Mouse (Mus musculus) hindbrain, embryonic 12.5 days (tissue): ENCODE results near the gene Basp1. TPM values are rescaled to one million over a fixed set of nuclear protein-coding genes. Genes with fewer than 3 reads are reported as not detected.
"Not testable (repeated sequence)": the region's sequence is repeated elsewhere in the genome, so short reads cannot be mapped to it uniquely, and the experiment has no call there.

ENCODE experiments used
- ATAC-seq: fragments of 200-750 bp; cut with Nextera tagmentation; 2 replicates; pipeline ENCODE4 v1.8.0; 2017; ENCODE audit warnings: moderate TSS enrichment; ENCODE audit not compliant: low FRiP score
- H3K27ac ChIP-seq: fragments of 300-500 bp; sonication (generic); 2 replicates; pipeline ENCODE4 v1.5.1; 2016; ENCODE audit warnings: mild to moderate bottlenecking
- H3K27me3 ChIP-seq: fragments of 300-500 bp; sonication (generic); 2 replicates; pipeline ENCODE4 v1.6.1; 2016; ENCODE audit warnings: mild to moderate bottlenecking
- H3K36me3 ChIP-seq: fragments of 300-500 bp; sonication (generic); 2 replicates; pipeline ENCODE4 v1.6.1; 2016; ENCODE audit warnings: mild to moderate bottlenecking
- H3K4me1 ChIP-seq: fragments of 300-500 bp; sonication (generic); 2 replicates; pipeline ENCODE4 v1.6.1; 2016
- H3K4me2 ChIP-seq: fragments of 300-500 bp; sonication (generic); replicated peaks from 2 replicates; pipeline ENCODE4 v1.6.1; 2016; ENCODE audit warnings: mild to moderate bottlenecking
- H3K4me3 ChIP-seq: fragments of 300-500 bp; sonication (generic); 2 replicates; pipeline ENCODE4 v1.5.1; 2016; ENCODE audit warnings: mild to moderate bottlenecking
- H3K9ac ChIP-seq: fragments of 300-500 bp; sonication (generic); 2 replicates; pipeline ENCODE4 v1.6.1; 2016; ENCODE audit warnings: mild to moderate bottlenecking, moderate library complexity
- H3K9me3 ChIP-seq: fragments of 300-500 bp; sonication (generic); replicated peaks from 2 replicates; pipeline ENCODE4 v1.6.1; 2016; ENCODE audit warnings: mild to moderate bottlenecking
- WGBS: fragments of 180-500 bp; shearing (Covaris S2); methylation state at CpG from one replicate; pipeline ENCODE4 v1.1.7; 2016; 5-methylcytosine and 5-hydroxymethylcytosine counted together
- polyA plus RNA-seq: library from polyadenylated mRNA; unstranded; fragments of >200 nt; fragmentation: Nextera tagmentation; extraction: Ambion mirVana; gene quantifications from 2 replicates; pipeline ENCODE4 v1.2.1, GENCODE M21; 2016

The Basp1 gene
- polyA plus RNA-seq: 381 and 469 TPM in 2 replicates

GRCm38 (mm10) chr15:25413378-25413901 lies at the start of gene Basp1:
Gene Basp1, minus strand, starts transcription at chr15:25413764.
- peak; percentile 49 for ATAC-seq
- under 1% methylated on average over 27 of the region's 60 CpGs for WGBS
- Histone ChIP-seq H3K4me2 (peak within 1 kb of the TSS; percentile 71), H3K9me3 (no peaks in the 10 kb centered on the region), H3K27me3 (no peaks in the 10 kb centered on the region), H3K4me1 (peaks cover 35% of the 10 kb centered on the region), H3K36me3 (0 out of 2 replicates have a peak, but pooled peaks cover 4% of the 10 kb centered on the region), H3K27ac (peak within 1 kb of the TSS; percentile 99), H3K4me3 (peak within 1 kb of the TSS; percentile 98), H3K9ac (peak within 1 kb of the TSS; percentile 100)

DNA sequence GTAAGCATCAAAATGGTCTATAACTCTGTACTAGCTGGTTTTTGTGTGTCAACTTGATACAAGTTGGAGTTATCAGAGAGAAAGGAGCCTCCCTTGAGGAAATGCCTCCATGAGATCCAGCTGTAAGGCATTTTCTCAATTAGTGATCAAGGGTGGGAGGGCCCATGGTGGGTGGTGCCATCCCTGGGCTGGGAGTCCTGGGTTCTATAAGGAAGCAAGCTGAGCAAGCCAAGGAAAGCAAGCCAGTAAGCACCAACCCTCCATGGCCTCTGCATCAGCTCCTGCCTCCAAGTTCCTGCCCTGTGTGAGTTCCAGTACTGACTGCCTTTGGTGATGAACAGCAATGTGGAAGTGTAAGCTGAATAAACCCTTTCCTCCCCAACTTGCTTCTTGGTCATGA lies 49.5 kb upstream of the Basp1 start:
- not testable (repeated sequence) for H3K27ac ChIP-seq, ATAC-seq, H3K4me3 ChIP-seq, H3K27me3 ChIP-seq, H3K9me3 ChIP-seq, H3K4me2 ChIP-seq, H3K36me3 ChIP-seq, H3K9ac ChIP-seq, H3K4me1 ChIP-seq

- 77% methylated on average over 6 of the region's 6 CpGs for WGBS
- ATAC-seq: peak; percentile 48; the same call in 1 of the 2 replicates
- no peak overlapping the region for H3K4me3 ChIP-seq
Observed at GRCm38 (mm10) chr15:25462056-25462762, 48.6 kb upstream of the Basp1 start.

DNA sequence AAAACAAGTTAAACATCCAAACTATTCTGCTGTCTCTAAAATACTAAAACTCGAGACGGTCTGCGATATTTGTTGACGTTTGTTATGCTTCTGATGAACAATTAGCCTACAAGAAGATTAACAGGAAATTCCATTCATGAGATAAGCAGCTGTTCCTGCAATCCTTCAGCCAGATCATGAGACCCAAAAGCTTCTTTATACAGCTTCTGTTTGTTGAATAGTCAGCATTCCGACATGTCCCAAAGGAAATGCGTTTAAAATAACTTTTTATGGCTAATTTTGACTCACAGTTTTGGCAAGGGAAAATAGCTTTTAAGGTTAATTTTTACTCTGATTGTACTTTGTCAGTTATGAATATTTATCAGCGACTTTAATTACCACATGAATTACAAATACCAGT lies 46.3 kb upstream of the Basp1 start:
- ATAC-seq: no peak
- WGBS: 59% methylated on average over 7 of the region's 7 CpGs
- Histone ChIP-seq H3K4me3 (no peak overlapping the region), H3K9me3 (no peaks in the 10 kb centered on the region), H3K4me1 (no peaks in the 10 kb centered on the region), H3K27ac (no peak overlapping the region), H3K4me2 (no peak overlapping the region), H3K36me3 (no peaks in the 10 kb centered on the region), H3K27me3 (no peaks in the 10 kb centered on the region), H3K9ac (no peak overlapping the region)

More at GRCm38 (mm10) chr15:25462056-25462762, 48.6 kb upstream of the Basp1 start:
- Histone ChIP-seq H3K9ac (no peak overlapping the region), H3K9me3 (no peaks in the 10 kb centered on the region), H3K4me1 (no peaks in the 10 kb centered on the region), H3K27me3 (no peaks in the 10 kb centered on the region), H3K36me3 (no peaks in the 10 kb centered on the region), H3K4me2 (no peak overlapping the region), H3K27ac (no peak overlapping the region)

GRCm38 (mm10) chr15:25457421-25457820 lies 43.9 kb upstream of the Basp1 start:
- no peak for ATAC-seq
- 67% methylated on average over 2 of the region's 2 CpGs for whole genome bisulfite sequencing

DNA sequence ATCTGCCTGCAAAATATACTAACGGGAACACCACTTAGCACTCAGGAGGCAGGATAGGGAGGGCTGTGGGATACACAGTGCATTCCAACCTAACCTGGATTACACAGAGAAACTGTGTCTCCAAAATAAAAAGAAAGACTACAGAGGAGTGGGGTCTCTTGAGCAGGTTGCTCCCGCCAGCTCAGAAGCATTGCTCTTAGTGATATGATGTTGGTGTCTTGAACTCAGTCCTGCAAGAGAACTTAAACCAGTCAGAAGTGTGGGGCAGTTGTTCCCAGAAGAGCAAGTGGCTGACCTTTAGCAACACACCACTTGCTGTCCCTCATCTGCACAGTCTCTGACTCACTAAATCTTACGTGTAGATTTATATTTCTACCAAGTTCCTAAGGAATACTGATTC lies 40.0 kb upstream of the Basp1 start:
- no peak overlapping the region for H3K4me2 ChIP-seq
- H3K27ac ChIP-seq: no peak overlapping the region
- H3K4me3 ChIP-seq: no peak overlapping the region
- H3K4me1 ChIP-seq: no peaks in the 10 kb centered on the region
- no peaks in the 10 kb centered on the region for H3K9me3 ChIP-seq
- ATAC-seq: no peak
- H3K27me3 ChIP-seq: no peaks in the 10 kb centered on the region
- WGBS: 93% methylated on average over 3 of the region's 3 CpGs
- no peaks in the 10 kb centered on the region for H3K36me3 ChIP-seq
- H3K9ac ChIP-seq: no peak overlapping the region

More at GRCm38 (mm10) chr15:25457421-25457820, 43.9 kb upstream of the Basp1 start:
- H3K27me3 ChIP-seq: no peaks in the 10 kb centered on the region
- H3K36me3 ChIP-seq: no peaks in the 10 kb centered on the region
- H3K27ac ChIP-seq: no peak overlapping the region
- no peaks in the 10 kb centered on the region for H3K9me3 ChIP-seq
- no peak overlapping the region for H3K4me2 ChIP-seq
- no peak overlapping the region for H3K4me3 ChIP-seq
- H3K9ac ChIP-seq: no peak overlapping the region
- no peaks in the 10 kb centered on the region for H3K4me1 ChIP-seq

GRCm38 (mm10) chr15:25449348-25449747 lies 35.8 kb upstream of the Basp1 start:
- Histone ChIP-seq H3K9me3 (no peaks in the 10 kb centered on the region), H3K4me1 (peaks cover 10% of the 10 kb centered on the region), H3K27ac (no peak overlapping the region), H3K36me3 (no peaks in the 10 kb centered on the region), H3K9ac (no peak overlapping the region), H3K4me2 (no peak overlapping the region), H3K4me3 (no peak overlapping the region), H3K27me3 (0 out of 2 replicates have a peak, but pooled peaks cover 4% of the 10 kb centered on the region)
- ATAC-seq: no peak
- WGBS: 38% methylated on average over 1 of the region's 1 CpGs

- Histone ChIP-seq H3K27ac (no peak overlapping the region), H3K27me3 (0 out of 2 replicates have a peak, but pooled peaks cover 4% of the 10 kb centered on the region), H3K36me3 (no peaks in the 10 kb centered on the region), H3K4me2 (no peak overlapping the region), H3K4me1 (peaks cover 10% of the 10 kb centered on the region), H3K9ac (no peak overlapping the region), H3K4me3 (no peak overlapping the region), H3K9me3 (no peaks in the 10 kb centered on the region)
- ATAC-seq: no peak
- WGBS: 77% methylated on average over 4 of the region's 4 CpGs
Observed at GRCm38 (mm10) chr15:25448703-25449340, 35.3 kb upstream of the Basp1 start.

- H3K36me3 ChIP-seq: no peaks in the 10 kb centered on the region
- ATAC-seq: no peak
- WGBS: 86% methylated on average over 6 of the region's 6 CpGs
- no peak overlapping the region for H3K4me3 ChIP-seq
- H3K9ac ChIP-seq: no peak overlapping the region
- peaks cover 14% of the 10 kb centered on the region for H3K4me1 ChIP-seq
- H3K4me2 ChIP-seq: no peak overlapping the region
- H3K9me3 ChIP-seq: no peaks in the 10 kb centered on the region
- H3K27me3 ChIP-seq: 0 out of 2 replicates have a peak, but pooled peaks cover 4% of the 10 kb centered on the region
- no peak overlapping the region for H3K27ac ChIP-seq
Observed at GRCm38 (mm10) chr15:25447136-25447535, 33.6 kb upstream of the Basp1 start.

- no peaks in the 10 kb centered on the region for H3K9me3 ChIP-seq
- 44% methylated on average over 8 of the region's 8 CpGs for WGBS
Observed at GRCm38 (mm10) chr15:25446155-25446487, 32.6 kb upstream of the Basp1 start.

DNA sequence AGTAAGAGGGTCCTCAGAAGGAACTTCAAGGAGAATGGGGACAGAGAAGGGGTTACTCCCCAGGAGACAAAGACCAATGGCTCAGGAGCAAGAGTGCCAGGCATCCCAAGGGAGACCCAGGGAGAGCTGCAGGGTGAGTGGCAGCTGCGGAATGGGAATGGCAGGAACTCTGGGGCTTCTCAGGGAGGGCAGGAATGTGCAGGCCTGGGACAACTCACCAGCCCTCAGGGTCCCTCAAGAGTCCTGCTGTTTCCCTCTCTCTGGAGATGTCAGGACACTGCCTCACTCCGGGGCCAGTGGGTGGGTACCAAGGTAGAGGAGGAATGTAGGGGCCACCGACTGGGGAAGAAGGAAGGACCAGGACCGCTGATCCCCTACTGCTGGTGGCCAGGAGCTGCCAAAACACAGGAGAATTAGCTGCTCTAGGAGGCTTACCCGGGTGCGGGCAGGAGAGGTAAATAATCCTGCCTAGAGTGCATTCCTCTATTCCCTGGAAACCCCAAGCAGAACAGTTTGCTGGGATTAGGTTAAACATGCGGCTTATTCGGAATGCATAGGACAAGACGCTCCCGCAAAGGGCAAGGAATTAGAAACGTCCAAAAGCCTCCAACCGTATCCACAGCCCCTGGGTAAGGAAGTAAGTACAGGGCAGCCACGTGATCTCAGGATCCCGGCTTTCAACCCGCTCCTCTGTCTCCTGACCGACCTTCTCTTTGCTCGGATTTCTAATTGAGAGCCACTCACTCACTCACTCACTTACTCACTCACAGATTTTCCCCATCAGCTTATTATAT lies 32.0 kb upstream of the Basp1 start:
- 10% methylated on average over 17 of the region's 17 CpGs for WGBS
- no peak overlapping the region for H3K27ac ChIP-seq

More at GRCm38 (mm10) chr15:25446155-25446487, 32.6 kb upstream of the Basp1 start:
- peaks cover 22% of the 10 kb centered on the region for H3K4me1 ChIP-seq
- no peak overlapping the region for H3K27ac ChIP-seq
- no peak overlapping the region for H3K4me3 ChIP-seq
- H3K9ac ChIP-seq: no peak overlapping the region
- H3K36me3 ChIP-seq: no peaks in the 10 kb centered on the region
- no peak for ATAC-seq
- 0 out of 2 replicates have a peak, but pooled peaks cover 4% of the 10 kb centered on the region for H3K27me3 ChIP-seq
- peak overlapping the region; percentile 38 for H3K4me2 ChIP-seq

DNA sequence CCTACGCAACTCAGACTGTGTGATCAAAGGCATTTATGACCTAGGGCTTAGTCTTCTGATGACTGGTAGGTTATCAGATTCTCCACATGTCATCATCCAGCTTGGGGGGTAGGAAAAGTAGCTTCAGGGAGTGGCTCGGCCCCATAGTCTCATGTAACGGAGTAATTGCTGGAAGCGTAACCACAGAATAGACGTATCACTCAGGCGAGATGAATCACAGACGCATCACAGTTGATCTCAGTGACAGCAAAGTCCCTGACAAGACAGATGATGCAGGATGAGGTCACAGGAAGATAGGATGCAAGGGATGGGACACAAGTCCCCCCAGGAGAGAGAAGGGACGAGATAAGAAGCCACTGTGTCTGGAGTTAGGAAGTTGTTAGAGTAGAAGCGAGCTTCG lies 30.6 kb upstream of the Basp1 start:
- Histone ChIP-seq H3K4me3 (no peak overlapping the region), H3K27ac (no peak overlapping the region), H3K4me1 (peaks cover 22% of the 10 kb centered on the region), H3K27me3 (0 out of 2 replicates have a peak, but pooled peaks cover 4% of the 10 kb centered on the region), H3K9me3 (no peaks in the 10 kb centered on the region), H3K36me3 (no peaks in the 10 kb centered on the region), H3K4me2 (no peak overlapping the region), H3K9ac (no peak overlapping the region)
- ATAC-seq: no peak
- WGBS: 80% methylated on average over 10 of the region's 10 CpGs

More for the DNA sequence above, 32.0 kb upstream of the Basp1 start:
- Histone ChIP-seq H3K9me3 (no peaks in the 10 kb centered on the region), H3K27me3 (0 out of 2 replicates have a peak, but pooled peaks cover 4% of the 10 kb centered on the region), H3K4me3 (no peak overlapping the region), H3K36me3 (no peaks in the 10 kb centered on the region), H3K4me1 (peaks cover 22% of the 10 kb centered on the region), H3K4me2 (peak overlapping the region; percentile 38), H3K9ac (no peak overlapping the region)
- ATAC-seq: peak; percentile 34; the same call in 1 of the 2 replicates
